Mouse (Mus musculus): Measurements from ENCODE around the gene Tnnt3. TPM values are rescaled to one million over a fixed set of nuclear protein-coding genes. Genes with fewer than 3 reads are reported as not detected.

The Tnnt3 gene
- polyA plus RNA-seq, 1 experiment from 2014 or later: not detected

GRCm38 (mm10) chr7:142549941-142550763 lies 51.5 kb downstream of the Tnnt3 start:
- H3K4me3 ChIP-seq: no peak overlapping the region
- no peak overlapping the region for H3K9ac ChIP-seq
- no peak for ATAC-seq
- peaks cover 45% of the 10 kb centered on the region for H3K4me1 ChIP-seq
- H3K4me2 ChIP-seq: no peak overlapping the region
- no peaks in the 10 kb centered on the region for H3K9me3 ChIP-seq (replicated peaks)
- H3K36me3 ChIP-seq: no peaks in the 10 kb centered on the region
- H3K27ac ChIP-seq: 0 out of 2 replicates have a peak overlapping the region, but pooled peaks have one; percentile 18
- H3K27me3 ChIP-seq (replicated peaks): no peaks in the 10 kb centered on the region
- 74% methylated on average over 10 of the region's 10 CpGs for WGBS (ENCODE audit: insufficient replicate concordance)

- Histone ChIP-seq H3K27ac (no peak overlapping the region), H3K9ac (no peak overlapping the region), H3K9me3 (replicated peaks) (no peaks in the 10 kb centered on the region), H3K4me2 (no peak overlapping the region), H3K27me3 (replicated peaks) (no peaks in the 10 kb centered on the region), H3K4me1 (peaks cover 51% of the 10 kb centered on the region), H3K36me3 (no peaks in the 10 kb centered on the region), H3K4me3 (no peak overlapping the region)
- 78% methylated on average over 14 of the region's 14 CpGs for WGBS (ENCODE audit: insufficient replicate concordance)
- no peak for ATAC-seq
These were observed 52.3 kb downstream of the Tnnt3 start for GRCm38 (mm10) chr7:142550935-142551373.

- no peak overlapping the region for H3K9ac ChIP-seq
- no peak for ATAC-seq
- H3K4me3 ChIP-seq: no peak overlapping the region
- no peaks in the 10 kb centered on the region for H3K36me3 ChIP-seq
- H3K4me2 ChIP-seq: no peak overlapping the region
- no peaks in the 10 kb centered on the region for H3K27me3 ChIP-seq (replicated peaks)
- no peaks in the 10 kb centered on the region for H3K9me3 ChIP-seq (replicated peaks)
- H3K4me1 ChIP-seq: peaks cover 57% of the 10 kb centered on the region
- no peak overlapping the region for H3K27ac ChIP-seq
- 82% methylated on average over 5 of the region's 5 CpGs for WGBS (ENCODE audit: insufficient replicate concordance)
These were observed 53.1 kb downstream of the Tnnt3 start for GRCm38 (mm10) chr7:142551691-142552090.

DNA sequence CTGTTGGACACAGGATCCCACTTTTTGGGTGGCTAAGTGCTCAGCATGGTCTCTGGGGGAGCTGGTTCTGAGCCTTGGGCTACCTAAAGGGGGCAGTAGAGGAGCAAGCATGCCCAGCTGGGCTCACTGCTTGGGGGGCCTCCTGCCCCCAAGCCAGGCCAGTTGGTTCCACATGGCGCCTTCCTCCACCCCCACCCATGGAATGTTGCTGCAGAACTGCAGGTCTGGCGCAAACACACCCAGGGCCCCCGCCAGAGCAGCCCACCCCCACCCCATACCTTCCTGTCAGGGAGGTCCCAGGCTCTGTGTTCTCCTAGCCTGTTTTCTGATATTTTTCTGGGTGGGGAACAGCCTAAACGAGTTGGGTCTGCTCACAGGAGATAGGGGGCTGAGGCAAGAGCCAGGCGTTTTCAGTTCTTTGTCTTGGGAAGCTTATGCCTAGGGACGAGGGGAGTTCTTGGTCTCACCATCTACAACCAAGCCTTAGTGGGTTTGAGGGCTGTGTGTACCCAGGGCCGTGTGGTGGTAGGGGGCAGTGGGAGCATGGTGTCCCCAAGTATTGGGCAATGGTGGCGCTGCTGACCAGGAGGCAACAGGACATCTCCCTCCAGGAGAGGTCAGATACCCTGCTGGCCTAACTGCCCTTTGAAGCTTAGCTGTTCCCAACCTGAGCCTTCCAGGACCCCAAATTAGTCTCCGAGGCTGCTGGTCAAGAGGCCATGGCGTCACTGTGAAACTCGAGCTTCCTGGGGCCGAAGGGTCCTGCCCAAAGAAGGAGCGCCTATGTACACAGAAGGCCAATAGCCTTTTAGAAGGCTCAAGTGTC lies 54.2 kb downstream of the Tnnt3 start:
- Histone ChIP-seq H3K4me1 (peaks cover 63% of the 10 kb centered on the region), H3K4me2 (peak overlapping the region; percentile 40), H3K27ac (peak overlapping the region; percentile 68), H3K9me3 (replicated peaks) (no peaks in the 10 kb centered on the region), H3K27me3 (replicated peaks) (no peaks in the 10 kb centered on the region), H3K9ac (peak overlapping the region; percentile 29), H3K36me3 (no peaks in the 10 kb centered on the region), H3K4me3 (no peak overlapping the region)
- WGBS (ENCODE audit: insufficient replicate concordance): 38% methylated on average over 13 of the region's 13 CpGs
- peak; percentile 76 for ATAC-seq

GRCm38 (mm10) chr7:142553417-142554335 lies 55.0 kb downstream of the Tnnt3 start:
- H3K4me2 ChIP-seq: peak overlapping the region; percentile 40; the same call in 1 of the 2 replicates
- H3K27me3 ChIP-seq (replicated peaks): no peaks in the 10 kb centered on the region
- 35% methylated on average over 11 of the region's 11 CpGs for WGBS (ENCODE audit: insufficient replicate concordance)
- peaks cover 67% of the 10 kb centered on the region for H3K4me1 ChIP-seq
- ATAC-seq: no peak
- no peak overlapping the region for H3K4me3 ChIP-seq
- H3K27ac ChIP-seq: peak overlapping the region; percentile 76
- peak overlapping the region; percentile 29; the same call in 1 of the 2 replicates for H3K9ac ChIP-seq
- H3K9me3 ChIP-seq (replicated peaks): no peaks in the 10 kb centered on the region
- H3K36me3 ChIP-seq: no peaks in the 10 kb centered on the region

- no peak for ATAC-seq
- H3K4me2 ChIP-seq: no peak overlapping the region
- H3K36me3 ChIP-seq: no peaks in the 10 kb centered on the region
- no peaks in the 10 kb centered on the region for H3K9me3 ChIP-seq (replicated peaks)
- H3K27ac ChIP-seq: peak overlapping the region; percentile 76
- H3K4me3 ChIP-seq: no peak overlapping the region
- no peaks in the 10 kb centered on the region for H3K27me3 ChIP-seq (replicated peaks)
- H3K9ac ChIP-seq: no peak overlapping the region
- WGBS (ENCODE audit: insufficient replicate concordance): 47% methylated on average over 1 of the region's 1 CpGs
- H3K4me1 ChIP-seq: peaks cover 69% of the 10 kb centered on the region
These were observed 56.0 kb downstream of the Tnnt3 start for GRCm38 (mm10) chr7:142554625-142555024.

- Histone ChIP-seq H3K36me3 (no peaks in the 10 kb centered on the region), H3K9ac (no peak overlapping the region), H3K4me1 (peaks cover 78% of the 10 kb centered on the region), H3K4me2 (no peak overlapping the region), H3K27ac (no peak overlapping the region), H3K9me3 (replicated peaks) (no peaks in the 10 kb centered on the region), H3K4me3 (no peak overlapping the region), H3K27me3 (replicated peaks) (no peaks in the 10 kb centered on the region)
- ATAC-seq: no peak
- WGBS (ENCODE audit: insufficient replicate concordance): 73% methylated on average over 8 of the region's 8 CpGs
These were observed 56.9 kb downstream of the Tnnt3 start for GRCm38 (mm10) chr7:142555366-142556088.

GRCm38 (mm10) chr7:142556089-142556476 lies 57.4 kb downstream of the Tnnt3 start:
- Histone ChIP-seq H3K9me3 (replicated peaks) (no peaks in the 10 kb centered on the region), H3K27ac (no peak overlapping the region), H3K36me3 (no peaks in the 10 kb centered on the region), H3K4me2 (no peak overlapping the region), H3K4me3 (no peak overlapping the region), H3K27me3 (replicated peaks) (no peaks in the 10 kb centered on the region), H3K4me1 (peaks cover 83% of the 10 kb centered on the region), H3K9ac (no peak overlapping the region)
- WGBS (ENCODE audit: insufficient replicate concordance): 64% methylated on average over 2 of the region's 2 CpGs
- ATAC-seq: no peak

GRCm38 (mm10) chr7:142557696-142558095 lies 59.1 kb downstream of the Tnnt3 start:
- no peak for ATAC-seq
- Histone ChIP-seq H3K27ac (peak overlapping the region; percentile 39), H3K9me3 (replicated peaks) (no peaks in the 10 kb centered on the region), H3K27me3 (replicated peaks) (no peaks in the 10 kb centered on the region), H3K9ac (no peak overlapping the region), H3K4me1 (peaks cover 88% of the 10 kb centered on the region), H3K36me3 (no peaks in the 10 kb centered on the region), H3K4me3 (no peak overlapping the region), H3K4me2 (no peak overlapping the region)
- WGBS (ENCODE audit: insufficient replicate concordance): 33% methylated on average over 6 of the region's 6 CpGs

DNA sequence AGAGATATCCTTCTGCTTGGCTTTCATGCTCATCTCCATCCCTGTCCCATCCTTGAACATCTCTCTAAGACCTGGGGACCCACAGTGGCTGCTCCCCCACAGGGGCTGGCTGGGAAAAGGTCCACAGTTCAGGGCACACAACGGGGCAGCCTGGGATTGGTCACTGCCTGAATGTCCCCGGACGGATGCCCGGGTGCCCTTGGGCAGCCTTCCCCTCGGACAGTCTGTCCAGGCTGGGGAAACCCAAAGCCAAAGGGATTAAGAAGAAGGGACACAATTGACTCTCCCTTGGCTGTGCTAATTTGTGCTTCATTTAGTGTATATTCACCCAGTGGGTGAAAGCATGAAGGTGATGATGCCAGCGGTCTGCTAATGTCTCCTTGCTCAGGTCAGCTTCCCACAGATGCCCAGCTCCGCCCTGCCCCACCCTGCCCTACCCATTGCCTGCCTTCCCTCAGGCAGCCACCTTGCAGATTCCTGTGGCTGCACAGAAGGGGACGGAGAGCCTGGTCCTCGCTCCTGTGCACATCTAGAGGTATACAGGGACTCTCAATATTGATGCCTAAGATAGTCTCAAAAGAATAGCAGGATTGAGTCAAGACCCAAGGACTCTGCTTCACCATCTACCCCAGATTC lies 60.0 kb downstream of the Tnnt3 start:
- 81% methylated on average over 9 of the region's 9 CpGs for WGBS (ENCODE audit: insufficient replicate concordance)
- peaks cover 88% of the 10 kb centered on the region for H3K4me1 ChIP-seq

More for the DNA sequence above, 60.0 kb downstream of the Tnnt3 start:
- no peak for ATAC-seq
- no peak overlapping the region for H3K27ac ChIP-seq
- H3K9ac ChIP-seq: no peak overlapping the region
- H3K9me3 ChIP-seq (replicated peaks): no peaks in the 10 kb centered on the region
- no peak overlapping the region for H3K4me2 ChIP-seq
- H3K27me3 ChIP-seq (replicated peaks): no peaks in the 10 kb centered on the region
- no peaks in the 10 kb centered on the region for H3K36me3 ChIP-seq
- no peak overlapping the region for H3K4me3 ChIP-seq

Data from liver, embryonic 12.5 days (tissue).